Mouse (Mus musculus): ENCODE measurements around the gene 1700025G04Rik.
A peak's percentile ranks its signal among the peaks of the same experiment; 100 is the strongest.
"Not testable (repeated sequence)": the region's sequence is repeated elsewhere in the genome, so short reads cannot be mapped to it uniquely, and the experiment has no call there.

Gene 1700025G04Rik

GRCm38 (mm10) chr1:151845252-151845832 is 244.6 kb downstream of the 1700025G04Rik start:
- no peak for DNase-seq

GRCm38 (mm10) chr1:151840345-151840744 is 249.6 kb downstream of the 1700025G04Rik start:
- DNase-seq, result not testable (repeated sequence)

- DNase-seq, result no peak
Measured at GRCm38 (mm10) chr1:151835261-151835660, 254.7 kb downstream of the 1700025G04Rik start.

- DNase-seq, result no peak
Measured at GRCm38 (mm10) chr1:151831791-151832190, 258.1 kb downstream of the 1700025G04Rik start.

- DNase-seq, result peak; percentile 17
Measured at GRCm38 (mm10) chr1:151825065-151825464, 264.9 kb downstream of the 1700025G04Rik start.

DNA sequence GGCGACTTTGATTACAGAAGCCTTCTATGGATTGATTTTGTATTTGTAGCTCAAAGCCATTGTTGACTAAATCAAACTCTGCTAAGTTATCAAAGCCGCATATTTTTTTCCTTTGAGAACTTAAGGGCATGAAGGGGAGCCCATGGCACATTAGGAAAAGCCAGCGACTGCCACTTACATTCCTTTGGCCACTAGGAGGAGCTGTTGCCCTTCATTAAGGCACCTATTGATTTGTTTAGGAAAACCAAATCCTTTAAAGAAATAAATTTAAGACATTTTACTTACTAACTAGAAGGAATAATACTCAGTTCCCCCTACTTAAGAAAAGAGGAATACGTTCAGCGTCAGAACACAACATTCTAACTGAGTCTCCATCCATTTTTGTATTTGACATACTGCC is 269.5 kb downstream of the 1700025G04Rik start:
- DNase-seq, result peak; percentile 65

DNA sequence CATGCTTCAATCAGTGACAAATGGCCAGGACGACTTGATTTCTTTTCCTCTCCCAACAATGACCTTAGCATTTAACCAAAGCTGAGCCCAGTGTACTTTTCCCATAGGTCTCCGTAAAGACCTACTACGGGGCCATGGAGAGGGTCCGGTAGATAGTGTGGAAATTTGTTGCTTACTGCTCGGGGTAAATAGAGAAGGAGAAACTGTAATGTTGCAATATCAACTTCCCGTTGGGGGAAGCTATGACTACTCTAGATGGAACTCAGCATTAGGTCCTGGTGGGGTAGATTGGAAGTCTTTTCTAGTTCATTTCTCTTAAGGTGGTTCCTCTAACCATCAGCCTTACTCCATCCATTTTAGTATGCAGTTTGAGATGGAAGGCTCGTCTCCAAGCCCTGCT is 270.7 kb downstream of the 1700025G04Rik start:
- no peak for DNase-seq

DNA sequence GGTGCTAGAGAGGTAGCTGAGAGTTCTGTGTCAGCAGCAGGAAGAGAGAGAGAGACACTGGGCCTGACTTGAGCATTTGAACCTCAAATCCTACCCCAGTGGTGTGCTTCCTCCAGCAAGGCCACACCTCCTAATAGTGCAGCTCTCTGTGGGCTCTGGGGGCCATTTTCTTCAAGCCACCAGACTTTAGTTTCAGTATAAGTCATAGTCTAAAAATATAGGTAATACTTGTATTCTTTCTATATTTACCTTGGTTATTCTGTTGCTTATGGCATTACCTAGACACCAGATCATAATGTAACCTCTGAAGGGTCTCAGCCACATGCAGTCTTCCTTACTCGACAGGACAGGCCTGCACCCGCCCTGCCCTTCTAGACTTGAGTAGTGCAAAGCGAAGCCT is 273.9 kb downstream of the 1700025G04Rik start:
- no peak for DNase-seq

GRCm38 (mm10) chr1:151812004-151812712 is 277.8 kb downstream of the 1700025G04Rik start:
- DNase-seq, result no peak

- no peak for DNase-seq
Measured at GRCm38 (mm10) chr1:151811456-151811855, 278.5 kb downstream of the 1700025G04Rik start.

DNA sequence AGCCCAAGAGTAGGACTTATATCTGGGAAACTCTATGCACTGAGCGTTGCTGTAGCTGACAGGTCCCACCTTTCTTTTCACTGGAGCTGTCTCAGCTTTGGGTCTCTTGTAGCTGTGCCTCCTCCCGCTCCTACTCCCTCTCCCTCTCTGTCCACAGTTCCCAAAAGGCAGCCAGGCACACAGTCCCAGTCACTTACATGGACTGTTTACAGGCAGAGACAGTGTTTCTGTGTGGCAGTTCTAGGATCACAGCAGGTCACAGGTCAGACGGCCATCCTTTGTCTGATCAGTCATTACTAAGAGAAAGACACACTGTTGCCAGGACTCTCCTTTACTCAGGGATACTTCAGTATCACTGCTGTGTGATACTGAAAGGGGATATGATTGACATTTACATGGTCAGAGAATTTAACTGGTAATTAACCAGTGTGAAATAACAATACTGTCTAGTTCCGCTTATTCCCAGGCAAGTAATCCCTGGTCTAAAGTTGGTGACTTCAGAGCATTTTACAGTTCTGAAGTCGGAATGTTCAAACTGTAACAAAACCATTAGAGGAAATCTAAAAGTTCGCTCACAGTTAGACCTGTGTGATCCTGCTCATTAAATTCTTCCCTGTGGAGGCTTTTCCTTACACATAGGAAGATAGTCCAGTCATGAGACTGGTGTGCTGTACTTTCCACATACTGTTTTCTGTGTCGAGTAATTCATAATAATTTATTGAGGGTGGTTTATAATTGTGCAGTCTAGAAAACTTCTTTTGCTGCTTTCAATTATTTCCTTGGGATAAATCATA is 279.1 kb downstream of the 1700025G04Rik start:
- no peak for DNase-seq

DNA sequence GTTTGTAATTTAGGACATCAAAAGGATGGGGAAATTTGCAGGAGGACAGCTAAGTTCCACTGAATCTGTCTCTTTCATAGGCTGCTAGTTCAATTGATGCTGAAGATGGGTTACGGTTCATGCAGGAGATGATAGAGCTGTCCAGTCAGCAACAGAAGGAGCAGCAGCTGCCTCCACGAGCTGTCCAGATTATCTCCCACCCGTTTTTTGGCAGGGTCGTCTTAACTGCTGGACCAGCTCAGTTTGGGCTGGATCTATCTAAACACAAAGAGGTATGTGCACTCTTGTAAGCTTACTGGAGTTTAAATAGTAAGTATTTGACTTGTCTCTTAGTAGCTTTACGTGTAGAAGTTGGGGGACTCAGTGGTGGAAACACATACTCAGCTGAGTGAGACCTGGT is 282.6 kb downstream of the 1700025G04Rik start:
- DNase-seq, result no peak

GRCm38 (mm10) chr1:151802795-151803194 is 287.1 kb downstream of the 1700025G04Rik start:
- not testable (repeated sequence) for DNase-seq
